Mouse (Mus musculus) left cerebral cortex, postnatal 36 days (tissue): ENCODE results near the gene Erp44. TPM values are rescaled to one million over a fixed set of nuclear protein-coding genes. Genes with fewer than 3 reads are reported as not detected.

Experiments used
- DNase-seq, 2 experiments: peaks; one replicate each; pipeline ENCODE4 v3.0.0; 2021 to 2022; ENCODE audit warnings: low spot score in 2 of 2, mixed read lengths in 1 of 2
- intact Hi-C: fragments of 180-260 bp; cut with DNase I; formaldehyde crosslinking; loops from one replicate; pipeline ENCODE4 v1.15.1; 2025
- total RNA-seq, 2 experiments: library from RNA; stranded (reverse); gene quantifications; 2 replicates each; pipeline ENCODE4 v1.2.3; 2021

Erp44 gene
- total RNA-seq, 2 experiments from 2014 or later = 30.0 to 39.7 TPM

- intact Hi-C loops = no loop called here
- DNase-seq = no peak
Observed at GRCm38 (mm10) chr4:48243737-48244136, 35.6 kb downstream of the Erp44 start.

GRCm38 (mm10) chr4:48242482-48242881 is 36.9 kb downstream of the Erp44 start:
- intact Hi-C loops = no loop called here

GRCm38 (mm10) chr4:48239046-48239445 is 40.3 kb downstream of the Erp44 start:
- intact Hi-C loops = no loop called here
- DNase-seq = no peak

More at GRCm38 (mm10) chr4:48242482-48242881, 36.9 kb downstream of the Erp44 start:
- no peak for DNase-seq

DNA sequence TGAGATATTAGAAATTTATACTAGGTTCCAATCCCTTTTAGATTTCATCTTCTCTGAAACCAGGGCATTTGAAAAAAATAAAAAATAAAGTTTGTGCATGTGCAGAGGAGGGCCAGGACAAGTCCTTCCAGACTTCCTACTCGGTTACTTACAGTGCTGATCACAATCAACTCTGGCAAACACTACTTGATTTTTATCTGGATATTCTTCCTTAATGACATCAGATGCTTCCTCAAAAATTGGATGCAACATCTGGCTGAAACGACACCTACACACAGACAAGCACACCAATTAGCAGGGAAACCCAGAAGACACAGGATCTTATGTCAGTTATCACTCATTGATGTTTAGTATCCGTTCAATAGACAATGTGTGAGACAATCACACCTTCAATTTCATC is 42.6 kb downstream of the Erp44 start:
- DNase-seq = no peak
- intact Hi-C loops = no loop called here

GRCm38 (mm10) chr4:48226800-48227199 is 52.6 kb downstream of the Erp44 start:
- intact Hi-C loops = loop anchor here (2.0 kb wide), 1 partner anchor 154 kb away; no protein-coding TSS in a partner anchor
- no peak for DNase-seq

DNA sequence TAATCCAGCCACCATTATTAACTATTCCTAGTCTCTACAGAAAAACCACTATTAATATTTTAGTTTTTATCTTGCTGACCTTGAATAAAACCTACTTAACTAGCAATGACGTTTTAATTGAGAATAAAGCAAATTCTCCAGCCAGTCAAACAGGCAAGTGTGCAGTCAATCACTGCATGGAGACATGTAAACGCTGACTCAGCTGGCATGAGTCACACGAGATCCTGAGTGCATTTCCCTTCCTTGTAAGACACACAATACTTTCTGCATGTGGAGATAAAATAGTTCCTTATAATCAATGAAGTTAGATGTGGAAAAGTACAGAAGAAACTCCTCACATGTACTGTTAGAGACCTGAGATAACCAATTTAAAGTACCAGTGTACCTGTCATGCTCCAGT is 53.8 kb downstream of the Erp44 start:
- no peak for DNase-seq
- intact Hi-C loops = loop anchor here (2.0 kb wide), 1 partner anchor 155 kb away; no protein-coding TSS in a partner anchor

DNA sequence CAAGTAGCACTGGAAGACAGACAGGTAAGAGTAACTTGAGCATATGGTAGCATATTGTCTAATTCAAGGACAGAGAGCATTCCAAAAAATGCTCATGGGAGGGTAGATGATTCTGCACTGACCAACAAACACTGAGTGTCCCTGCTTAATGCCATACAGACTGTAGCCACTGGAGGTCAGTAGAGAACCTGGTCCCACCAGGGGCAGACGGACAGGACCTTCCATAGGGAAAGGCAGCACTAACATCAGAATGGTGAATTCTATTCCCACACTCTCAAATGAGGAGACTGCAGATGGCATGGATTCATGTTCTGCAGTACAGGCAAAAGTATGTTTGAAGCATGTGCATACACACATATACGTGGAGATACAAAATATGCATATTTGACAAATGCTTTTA is 54.2 kb downstream of the Erp44 start:
- DNase-seq = peak; percentile 13 to 54
- intact Hi-C loops = no loop called here

GRCm38 (mm10) chr4:48203564-48203963 is 75.8 kb downstream of the Erp44 start:
- DNase-seq = no peak
- intact Hi-C loops = no loop called here

DNA sequence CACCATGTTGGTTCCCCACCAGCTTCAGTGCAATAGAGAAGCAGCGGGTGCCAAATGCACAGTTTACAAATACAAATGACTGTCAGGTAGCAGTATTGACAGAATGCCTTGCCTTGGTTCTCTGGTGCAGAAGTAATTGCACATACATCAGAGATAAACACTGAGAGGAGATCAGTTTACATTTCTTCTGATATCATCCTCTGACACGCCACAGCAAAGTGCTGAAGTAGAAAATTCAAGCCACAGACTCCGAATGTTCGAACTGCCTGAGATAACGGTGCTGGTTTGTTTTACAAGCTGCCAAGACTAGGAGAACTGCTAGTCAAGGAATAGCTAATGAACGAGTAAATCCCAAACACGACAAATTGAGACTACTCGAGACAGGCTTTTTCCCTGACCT is 80.9 kb downstream of the Erp44 start:
- intact Hi-C loops = no loop called here
- no peak for DNase-seq

DNA sequence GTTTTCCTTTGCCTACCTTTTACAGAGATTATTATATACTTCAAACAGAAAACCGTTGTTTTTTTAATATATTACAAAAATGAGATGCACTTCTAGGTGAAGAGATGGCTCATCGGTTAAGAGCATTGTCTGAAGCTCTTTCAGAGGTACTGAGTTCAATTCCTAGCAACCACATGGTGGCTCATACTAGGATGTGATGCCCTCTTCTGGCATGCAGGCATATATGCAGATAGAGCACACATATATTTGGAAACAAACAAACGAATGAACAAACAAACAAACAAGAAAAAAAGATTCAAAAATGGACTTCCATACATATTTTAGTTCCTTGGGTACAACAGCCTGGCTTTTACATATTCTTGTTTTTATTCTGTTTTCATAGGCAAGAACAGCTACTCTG is 81.4 kb downstream of the Erp44 start:
- no peak for DNase-seq
- intact Hi-C loops = no loop called here

- intact Hi-C loops = no loop called here
- DNase-seq = no peak
Observed at GRCm38 (mm10) chr4:48182115-48182806, 97.1 kb downstream of the Erp44 start.

DNA sequence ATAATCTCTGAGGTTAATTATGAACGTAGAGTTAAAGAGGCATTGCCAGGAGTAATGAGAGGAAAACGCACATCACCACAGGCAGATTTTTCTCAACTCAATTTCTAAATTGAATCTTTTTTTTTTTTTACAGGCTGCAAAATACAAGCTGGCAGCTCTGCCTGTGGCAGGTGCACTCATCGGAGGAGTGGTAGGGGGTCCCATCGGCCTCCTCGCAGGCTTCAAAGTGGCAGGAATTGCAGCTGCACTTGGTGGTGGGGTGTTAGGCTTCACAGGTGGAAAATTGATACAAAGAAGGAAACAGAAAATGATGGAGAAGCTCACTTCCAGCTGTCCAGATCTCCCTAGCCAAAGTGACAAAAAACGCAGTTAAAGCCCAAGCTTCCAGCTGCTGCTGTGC is 98.0 kb downstream of the Erp44 start:
- intact Hi-C loops = no loop called here
- DNase-seq = no peak

- intact Hi-C loops = no loop called here
- DNase-seq = no peak
Observed at GRCm38 (mm10) chr4:48180922-48181321, 98.4 kb downstream of the Erp44 start.

DNA sequence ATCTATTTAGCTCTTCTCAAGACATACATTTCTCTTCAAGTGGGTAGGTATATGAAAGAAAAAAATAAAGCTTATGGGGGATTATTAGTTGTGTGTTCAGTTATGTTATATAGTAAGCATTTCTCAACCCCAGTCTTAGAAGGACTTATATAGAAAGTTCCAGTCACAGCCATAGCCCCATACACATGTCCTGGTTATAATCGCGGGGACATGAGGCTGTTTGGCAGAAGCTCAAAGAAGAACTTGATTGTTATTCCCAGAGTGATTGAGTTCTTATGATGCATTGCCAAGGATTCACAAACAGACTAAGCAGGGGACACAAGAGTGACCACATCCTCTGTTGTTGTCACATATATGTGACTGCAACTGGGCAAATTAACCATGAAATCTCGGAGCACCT is 103.7 kb downstream of the Erp44 start:
- no peak for DNase-seq
- intact Hi-C loops = no loop called here

DNA sequence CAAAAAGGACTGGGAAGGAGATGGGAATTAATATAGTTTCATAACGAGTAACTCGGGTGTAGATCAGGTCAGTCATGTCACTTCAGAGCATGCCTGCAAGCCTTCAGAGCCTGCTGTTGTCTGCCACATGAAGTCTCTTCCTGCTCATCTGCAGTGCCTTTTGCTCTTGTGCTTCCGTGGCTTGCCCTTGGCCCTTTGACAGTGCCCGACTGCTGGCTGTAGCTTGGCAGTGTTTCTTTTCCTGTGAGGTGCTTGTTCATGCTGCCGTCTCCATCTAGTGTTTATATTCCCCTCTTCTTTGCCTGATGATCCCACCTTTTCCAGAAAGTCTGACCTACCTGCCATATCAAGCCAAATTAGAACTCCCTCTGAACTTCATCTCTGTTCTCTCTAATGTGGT is 115.5 kb downstream of the Erp44 start:
- intact Hi-C loops = no loop called here
- DNase-seq = no peak

GRCm38 (mm10) chr4:48160386-48160785 is 119.0 kb downstream of the Erp44 start:
- intact Hi-C loops = no loop called here

DNA sequence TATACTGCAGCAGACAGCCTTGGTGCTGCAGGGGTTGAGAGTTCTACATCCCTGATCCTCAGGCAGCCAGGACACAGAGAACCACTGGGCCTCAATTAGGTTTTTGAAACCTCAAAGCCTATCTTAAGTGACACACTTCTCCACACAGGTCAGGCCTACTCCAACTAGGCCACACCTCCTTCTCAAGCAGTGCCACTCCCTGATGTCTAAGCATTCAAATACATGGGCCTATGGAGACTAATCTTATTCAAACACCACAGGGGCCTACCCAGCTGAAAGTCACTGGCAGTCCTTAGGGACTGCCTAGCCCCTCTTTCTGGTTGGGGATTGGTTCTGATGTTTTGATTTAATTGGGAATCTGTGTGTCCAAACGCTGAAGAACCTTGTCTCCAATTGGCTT is 123.5 kb downstream of the Erp44 start:
- DNase-seq = no peak
- intact Hi-C loops = no loop called here

More at GRCm38 (mm10) chr4:48160386-48160785, 119.0 kb downstream of the Erp44 start:
- DNase-seq = no peak

- peak; percentile 24 to 40 for DNase-seq
Observed at GRCm38 (mm10) chr4:48153229-48153628, 126.1 kb downstream of the Erp44 start.

DNA sequence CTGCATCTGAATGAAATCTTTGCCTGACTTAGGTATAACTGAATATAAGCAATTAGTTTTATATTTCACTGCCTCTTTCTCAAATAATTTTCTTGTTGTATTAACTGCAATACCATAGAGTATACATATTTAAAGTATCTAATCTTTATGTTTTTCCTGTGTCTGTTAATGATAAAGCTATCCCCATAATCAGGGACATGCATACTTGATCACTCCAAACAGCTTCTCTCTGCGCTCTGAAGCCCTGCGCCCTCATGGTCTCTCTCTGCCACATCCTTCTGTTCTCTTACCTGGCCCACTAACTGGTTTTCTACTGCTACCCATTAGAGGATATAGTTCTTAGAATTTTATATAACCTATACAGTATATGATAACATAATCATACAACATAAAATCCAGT is 129.9 kb downstream of the Erp44 start:
- intact Hi-C loops = no loop called here

More at GRCm38 (mm10) chr4:48153229-48153628, 126.1 kb downstream of the Erp44 start:
- intact Hi-C loops = no loop called here

More for the DNA sequence above, 129.9 kb downstream of the Erp44 start:
- DNase-seq = no peak
